Mouse (Mus musculus): ENCODE results near the gene Mdk. TPM values are rescaled to one million over a fixed set of nuclear protein-coding genes. Genes with fewer than 3 reads are reported as not detected.

Mdk gene
- total RNA-seq, 2 experiments from 2014 or later, result 12.1 to 20.7 TPM

- intact Hi-C loops (cut with DNase I; ENCODE audit: low total_unique reads), result loop anchor here (5.0 kb wide), 1 partner anchor 140 kb away; no protein-coding TSS in a partner anchor
These were observed 9.3 kb downstream of the Mdk start for GRCm38 (mm10) chr2:91922586-91923414.

GRCm38 (mm10) chr2:91921790-91922570 lies 10.1 kb downstream of the Mdk start:
- DNase-seq, result peak; percentile 48
- intact Hi-C loops (cut with DNase I; ENCODE audit: low total_unique reads), result loop anchor here (5.0 kb wide), 1 partner anchor 140 kb away; no protein-coding TSS in a partner anchor

More at GRCm38 (mm10) chr2:91922586-91923414, 9.3 kb downstream of the Mdk start:
- DNase-seq, result no peak

- DNase-seq, result peak; percentile 75
- intact Hi-C loops (cut with DNase I; ENCODE audit: low total_unique reads), result loop anchor here (5.0 kb wide), 1 partner anchor 139 kb away; no protein-coding TSS in a partner anchor
These were observed 10.8 kb downstream of the Mdk start for GRCm38 (mm10) chr2:91921181-91921789.

- intact Hi-C loops (cut with DNase I; ENCODE audit: low total_unique reads), result loop anchor here (5.0 kb wide), 1 partner anchor 138 kb away; no protein-coding TSS in a partner anchor
- no peak for DNase-seq
These were observed 12.0 kb downstream of the Mdk start for GRCm38 (mm10) chr2:91920130-91920529.

GRCm38 (mm10) chr2:91917096-91917495 lies 15.0 kb downstream of the Mdk start:
- intact Hi-C loops (cut with DNase I; ENCODE audit: low total_unique reads), result no loop called here
- DNase-seq, result no peak

- DNase-seq, result no peak
- intact Hi-C loops (cut with DNase I; ENCODE audit: low total_unique reads), result no loop called here
These were observed 15.6 kb downstream of the Mdk start for GRCm38 (mm10) chr2:91916346-91916977.

GRCm38 (mm10) chr2:91913328-91914110 lies 18.6 kb downstream of the Mdk start:
- no peak for DNase-seq
- intact Hi-C loops (cut with DNase I; ENCODE audit: low total_unique reads), result no loop called here

GRCm38 (mm10) chr2:91912616-91913015 lies 19.5 kb downstream of the Mdk start:
- DNase-seq, result no peak
- intact Hi-C loops (cut with DNase I; ENCODE audit: low total_unique reads), result no loop called here

- DNase-seq, result no peak
- intact Hi-C loops (cut with DNase I; ENCODE audit: low total_unique reads), result no loop called here
These were observed 26.0 kb downstream of the Mdk start for GRCm38 (mm10) chr2:91906141-91906540.

- DNase-seq, result peak; percentile 52
- intact Hi-C loops (cut with DNase I; ENCODE audit: low total_unique reads), result no loop called here
These were observed 27.3 kb downstream of the Mdk start for GRCm38 (mm10) chr2:91904618-91905307.

GRCm38 (mm10) chr2:91903171-91903925 lies 28.7 kb downstream of the Mdk start:
- no peak for DNase-seq
- intact Hi-C loops (cut with DNase I; ENCODE audit: low total_unique reads), result no loop called here

- intact Hi-C loops (cut with DNase I; ENCODE audit: low total_unique reads), result no loop called here
- no peak for DNase-seq
These were observed 29.8 kb downstream of the Mdk start for GRCm38 (mm10) chr2:91902336-91902735.

GRCm38 (mm10) chr2:91900431-91900830 lies 31.7 kb downstream of the Mdk start:
- no peak for DNase-seq
- intact Hi-C loops (cut with DNase I; ENCODE audit: low total_unique reads), result no loop called here

- no peak for DNase-seq
- intact Hi-C loops (cut with DNase I; ENCODE audit: low total_unique reads), result no loop called here
These were observed 33.0 kb downstream of the Mdk start for GRCm38 (mm10) chr2:91899141-91899540.

GRCm38 (mm10) chr2:91897968-91898367 lies 34.1 kb downstream of the Mdk start:
- intact Hi-C loops (cut with DNase I; ENCODE audit: low total_unique reads), result no loop called here
- no peak for DNase-seq

- DNase-seq, result no peak
- intact Hi-C loops (cut with DNase I; ENCODE audit: low total_unique reads), result no loop called here
These were observed 36.7 kb downstream of the Mdk start for GRCm38 (mm10) chr2:91895401-91895800.

GRCm38 (mm10) chr2:91894716-91895115 lies 37.4 kb downstream of the Mdk start:
- intact Hi-C loops (cut with DNase I; ENCODE audit: low total_unique reads), result no loop called here
- no peak for DNase-seq

Measured in gastrocnemius, postnatal 14 days (tissue).